Mouse (Mus musculus): ENCODE measurements around the gene Gm4131. TPM values are rescaled to one million over a fixed set of nuclear protein-coding genes. Genes with fewer than 3 reads are reported as not detected.
"Not testable (repeated sequence)": the region's sequence is repeated elsewhere in the genome, so short reads cannot be mapped to it uniquely, and the experiment has no call there.

The Gm4131 gene
- not detected in 2 replicates for polyA plus RNA-seq (2012; rRNA removed)

- not testable (repeated sequence) for H3K36me3 ChIP-seq (ENCODE audit: control insufficient read depth, insufficient read depth, low read length); H3K4me3 ChIP-seq (ENCODE audit: control insufficient read depth, insufficient read depth, low read length); H3K27ac ChIP-seq (ENCODE audit: control insufficient read depth, insufficient read depth, low read length); H3K4me1 ChIP-seq (replicated peaks; ENCODE audit: control insufficient read depth, insufficient read depth, low read length); DNase-seq; H3K27me3 ChIP-seq (ENCODE audit: control insufficient read depth, insufficient read depth, low read length)
- WGBS: 92% methylated on average over 9 of the region's 9 CpGs
Observed at GRCm38 (mm10) chr14:62566821-62567220, at the start of gene Gm4131. Gene Gm4131 (minus strand): TSS chr14:62566921.

GRCm38 (mm10) chr14:62609904-62610303, 43.2 kb upstream of the Gm4131 start:
- Histone ChIP-seq H3K27me3 (ENCODE audit: control insufficient read depth, insufficient read depth, low read length) (no peaks in the 10 kb centered on the region), H3K4me1 (replicated peaks; ENCODE audit: control insufficient read depth, insufficient read depth, low read length) (no peaks in the 10 kb centered on the region), H3K4me3 (ENCODE audit: control insufficient read depth, insufficient read depth, low read length) (no peak overlapping the region), H3K27ac (ENCODE audit: control insufficient read depth, insufficient read depth, low read length) (no peak overlapping the region), H3K36me3 (ENCODE audit: control insufficient read depth, insufficient read depth, low read length) (no peaks in the 10 kb centered on the region)
- WGBS: 88% methylated on average over 3 of the region's 3 CpGs
- TF ChIP-seq CTCF (IDR thresholded peaks at IDR 0.05; ENCODE audit: borderline replicate concordance, control insufficient read depth, extremely low read depth, insufficient read depth, low read length, poor library complexity) (no peak), POLR2A (IDR thresholded peaks at IDR 0.05; ENCODE audit: control insufficient read depth, extremely low read depth, insufficient read depth, low read length, poor library complexity) (no peak)
- DNase-seq: no peak

GRCm38 (mm10) chr14:62607791-62608196, 41.1 kb upstream of the Gm4131 start:
- no peak for DNase-seq
- no peaks in the 10 kb centered on the region for H3K27me3 ChIP-seq (ENCODE audit: control insufficient read depth, insufficient read depth, low read length)
- TF ChIP-seq POLR2A (IDR thresholded peaks at IDR 0.05; ENCODE audit: control insufficient read depth, extremely low read depth, insufficient read depth, low read length, poor library complexity) (no peak), CTCF (IDR thresholded peaks at IDR 0.05; ENCODE audit: borderline replicate concordance, control insufficient read depth, extremely low read depth, insufficient read depth, low read length, poor library complexity) (no peak)
- H3K27ac ChIP-seq (ENCODE audit: control insufficient read depth, insufficient read depth, low read length): no peak overlapping the region
- H3K4me3 ChIP-seq (ENCODE audit: control insufficient read depth, insufficient read depth, low read length): no peak overlapping the region
- no peaks in the 10 kb centered on the region for H3K36me3 ChIP-seq (ENCODE audit: control insufficient read depth, insufficient read depth, low read length)
- no peaks in the 10 kb centered on the region for H3K4me1 ChIP-seq (replicated peaks; ENCODE audit: control insufficient read depth, insufficient read depth, low read length)
- 84% methylated on average over 8 of the region's 8 CpGs for WGBS

- Histone ChIP-seq H3K4me3 (ENCODE audit: control insufficient read depth, insufficient read depth, low read length) (no peak overlapping the region), H3K27ac (ENCODE audit: control insufficient read depth, insufficient read depth, low read length) (no peak overlapping the region), H3K27me3 (ENCODE audit: control insufficient read depth, insufficient read depth, low read length) (no peaks in the 10 kb centered on the region), H3K4me1 (replicated peaks; ENCODE audit: control insufficient read depth, insufficient read depth, low read length) (no peaks in the 10 kb centered on the region), H3K36me3 (ENCODE audit: control insufficient read depth, insufficient read depth, low read length) (no peaks in the 10 kb centered on the region)
- no peak for TF ChIP-seq CTCF (IDR thresholded peaks at IDR 0.05; ENCODE audit: borderline replicate concordance, control insufficient read depth, extremely low read depth, insufficient read depth, low read length, poor library complexity)
- TF ChIP-seq POLR2A (IDR thresholded peaks at IDR 0.05; ENCODE audit: control insufficient read depth, extremely low read depth, insufficient read depth, low read length, poor library complexity): no peak
- whole genome bisulfite sequencing: 91% methylated on average over 1 of the region's 1 CpGs
- no peak for DNase-seq
Observed at GRCm38 (mm10) chr14:62602869-62603268, 36.1 kb upstream of the Gm4131 start.

GRCm38 (mm10) chr14:62602271-62602670, 35.5 kb upstream of the Gm4131 start:
- no peaks in the 10 kb centered on the region for H3K27me3 ChIP-seq (ENCODE audit: control insufficient read depth, insufficient read depth, low read length)
- TF ChIP-seq POLR2A (IDR thresholded peaks at IDR 0.05; ENCODE audit: control insufficient read depth, extremely low read depth, insufficient read depth, low read length, poor library complexity) (no peak), CTCF (IDR thresholded peaks at IDR 0.05; ENCODE audit: borderline replicate concordance, control insufficient read depth, extremely low read depth, insufficient read depth, low read length, poor library complexity) (no peak)
- H3K27ac ChIP-seq (ENCODE audit: control insufficient read depth, insufficient read depth, low read length): no peak overlapping the region
- WGBS: 94% methylated on average over 1 of the region's 1 CpGs
- no peak overlapping the region for H3K4me3 ChIP-seq (ENCODE audit: control insufficient read depth, insufficient read depth, low read length)
- no peaks in the 10 kb centered on the region for H3K36me3 ChIP-seq (ENCODE audit: control insufficient read depth, insufficient read depth, low read length)
- H3K4me1 ChIP-seq (replicated peaks; ENCODE audit: control insufficient read depth, insufficient read depth, low read length): no peaks in the 10 kb centered on the region
- no peak for DNase-seq

- Histone ChIP-seq H3K27me3 (ENCODE audit: control insufficient read depth, insufficient read depth, low read length) (no peaks in the 10 kb centered on the region), H3K4me1 (replicated peaks; ENCODE audit: control insufficient read depth, insufficient read depth, low read length) (no peaks in the 10 kb centered on the region), H3K4me3 (ENCODE audit: control insufficient read depth, insufficient read depth, low read length) (no peak overlapping the region), H3K27ac (ENCODE audit: control insufficient read depth, insufficient read depth, low read length) (no peak overlapping the region), H3K36me3 (ENCODE audit: control insufficient read depth, insufficient read depth, low read length) (no peaks in the 10 kb centered on the region)
- WGBS: 90% methylated on average over 6 of the region's 6 CpGs
- no peak for DNase-seq
- TF ChIP-seq POLR2A (IDR thresholded peaks at IDR 0.05; ENCODE audit: control insufficient read depth, extremely low read depth, insufficient read depth, low read length, poor library complexity) (no peak), CTCF (IDR thresholded peaks at IDR 0.05; ENCODE audit: borderline replicate concordance, control insufficient read depth, extremely low read depth, insufficient read depth, low read length, poor library complexity) (no peak)
Observed at GRCm38 (mm10) chr14:62600109-62600522, 33.4 kb upstream of the Gm4131 start.

GRCm38 (mm10) chr14:62585338-62585737, 18.6 kb upstream of the Gm4131 start:
- H3K36me3 ChIP-seq (ENCODE audit: control insufficient read depth, insufficient read depth, low read length): no peaks in the 10 kb centered on the region
- no peak overlapping the region for H3K27ac ChIP-seq (ENCODE audit: control insufficient read depth, insufficient read depth, low read length)
- no peak for DNase-seq
- no peaks in the 10 kb centered on the region for H3K27me3 ChIP-seq (ENCODE audit: control insufficient read depth, insufficient read depth, low read length)
- H3K4me1 ChIP-seq (replicated peaks; ENCODE audit: control insufficient read depth, insufficient read depth, low read length): no peaks in the 10 kb centered on the region
- 75% methylated on average over 3 of the region's 3 CpGs for WGBS
- H3K4me3 ChIP-seq (ENCODE audit: control insufficient read depth, insufficient read depth, low read length): no peak overlapping the region
- TF ChIP-seq POLR2A (IDR thresholded peaks at IDR 0.05; ENCODE audit: control insufficient read depth, extremely low read depth, insufficient read depth, low read length, poor library complexity) (no peak), CTCF (IDR thresholded peaks at IDR 0.05; ENCODE audit: borderline replicate concordance, control insufficient read depth, extremely low read depth, insufficient read depth, low read length, poor library complexity) (no peak)
